Mouse (Mus musculus): ENCODE data around the gene Borcs6.

Borcs6 gene

DNA sequence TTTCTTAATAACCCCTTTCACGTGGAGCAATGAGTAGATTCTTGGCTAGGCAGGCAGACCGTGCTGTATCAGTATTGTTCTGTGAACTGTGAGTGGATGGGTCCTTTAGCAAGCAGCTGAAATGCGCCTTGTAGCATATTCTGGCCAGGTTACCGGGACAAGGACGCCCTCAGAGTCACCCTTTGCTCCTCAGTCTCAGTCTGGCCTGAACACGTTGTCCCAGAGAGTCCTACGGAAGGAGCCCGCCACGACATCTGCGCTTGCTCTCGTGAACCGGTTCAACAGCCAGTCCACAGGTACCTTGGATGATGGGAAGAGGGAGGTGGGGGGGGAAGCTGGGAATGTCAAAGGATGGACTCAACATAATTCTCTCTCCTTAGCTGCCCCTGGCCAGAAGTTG, 11.9 kb upstream of the Borcs6 start:
- no peak for DNase-seq (ENCODE audit: extremely low read depth, low read depth, low spot score)

DNA sequence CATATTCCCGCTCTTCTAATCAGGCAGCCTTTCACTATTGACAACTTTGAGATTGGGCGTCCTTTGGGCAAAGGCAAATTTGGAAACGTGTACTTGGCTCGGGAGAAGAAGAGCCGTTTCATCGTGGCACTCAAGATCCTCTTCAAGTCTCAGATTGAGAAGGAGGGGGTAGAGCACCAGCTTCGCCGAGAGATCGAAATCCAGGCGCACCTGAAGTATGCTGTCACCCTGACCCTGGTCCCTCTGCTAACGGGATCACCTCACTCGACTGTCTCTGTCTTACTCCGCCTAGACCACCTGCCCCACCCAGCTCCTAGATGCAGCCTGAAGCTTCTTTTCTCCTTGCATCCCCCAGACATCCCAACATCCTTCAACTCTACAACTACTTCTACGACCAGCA, 11.4 kb upstream of the Borcs6 start:
- no peak for DNase-seq (ENCODE audit: extremely low read depth, low read depth, low spot score)

DNA sequence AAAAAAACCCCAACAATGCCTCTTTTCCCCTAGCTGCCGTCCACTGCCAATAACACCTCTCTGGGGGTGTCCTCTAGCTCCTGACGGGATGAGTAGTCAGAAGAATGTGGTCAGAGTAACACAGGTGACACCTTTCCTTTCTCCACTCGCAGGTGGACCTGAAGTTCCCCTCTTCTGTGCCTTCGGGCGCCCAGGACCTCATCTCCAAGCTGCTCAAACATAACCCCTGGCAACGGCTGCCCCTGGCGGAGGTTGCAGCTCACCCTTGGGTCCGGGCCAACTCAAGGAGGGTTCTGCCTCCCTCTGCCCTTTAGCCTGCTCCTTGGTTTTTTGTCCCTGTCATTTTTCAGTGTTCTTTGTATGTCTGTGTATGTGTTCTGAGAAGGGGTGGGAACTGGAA, 8.8 kb upstream of the Borcs6 start:
- no peak for DNase-seq (ENCODE audit: extremely low read depth, low read depth, low spot score)

DNA sequence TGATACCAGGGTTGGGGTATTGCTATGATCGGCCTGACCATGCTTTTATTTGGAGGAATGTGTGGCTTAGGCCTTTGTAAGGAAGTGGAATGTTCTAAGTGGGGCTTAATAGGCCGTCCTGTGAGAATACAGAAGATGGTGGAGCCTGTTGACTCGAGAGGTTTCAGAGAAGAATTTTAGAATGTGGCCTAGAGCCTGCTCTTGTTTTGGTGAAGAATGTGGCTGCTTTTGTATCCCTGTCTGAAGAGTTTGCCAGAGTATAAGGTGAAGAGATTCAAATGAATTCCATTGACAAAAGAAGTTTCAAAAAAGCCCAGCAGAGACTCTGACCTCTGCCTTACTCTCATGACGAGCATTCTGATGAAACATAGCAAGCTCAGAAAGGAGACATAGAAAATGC, 7.7 kb upstream of the Borcs6 start:
- no peak for DNase-seq (ENCODE audit: extremely low read depth, low read depth, low spot score)

DNA sequence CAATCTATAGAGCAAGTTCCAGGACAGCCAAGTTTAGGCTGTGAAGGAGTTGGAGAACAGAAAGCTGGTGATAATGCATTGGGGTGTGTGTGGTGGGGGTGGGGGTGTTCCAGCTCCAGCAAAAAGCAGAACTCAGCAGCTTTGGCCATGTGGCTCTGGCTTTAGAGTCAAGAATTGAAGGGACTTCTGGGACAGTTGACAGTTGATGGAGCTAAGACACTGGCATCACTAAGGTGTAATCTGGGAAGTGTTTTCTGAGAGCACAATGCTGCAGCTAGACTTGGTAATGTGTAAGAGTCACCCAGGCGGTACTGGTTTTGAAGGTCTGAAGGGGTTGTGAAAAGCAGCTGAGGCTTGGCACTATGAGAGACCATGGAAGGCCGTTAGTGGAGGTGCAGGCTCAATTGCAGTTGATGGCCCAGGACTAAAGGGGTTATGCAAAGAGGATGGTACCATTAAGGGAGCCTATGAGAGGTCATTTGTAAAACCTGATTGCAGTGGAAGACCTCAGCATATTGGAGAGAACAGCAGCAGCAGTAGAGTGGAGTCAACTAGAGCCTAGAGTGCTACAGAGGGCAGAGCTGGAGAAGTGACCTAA, 6.6 kb upstream of the Borcs6 start:
- DNase-seq (ENCODE audit: extremely low read depth, low read depth, low spot score): no peak

DNA sequence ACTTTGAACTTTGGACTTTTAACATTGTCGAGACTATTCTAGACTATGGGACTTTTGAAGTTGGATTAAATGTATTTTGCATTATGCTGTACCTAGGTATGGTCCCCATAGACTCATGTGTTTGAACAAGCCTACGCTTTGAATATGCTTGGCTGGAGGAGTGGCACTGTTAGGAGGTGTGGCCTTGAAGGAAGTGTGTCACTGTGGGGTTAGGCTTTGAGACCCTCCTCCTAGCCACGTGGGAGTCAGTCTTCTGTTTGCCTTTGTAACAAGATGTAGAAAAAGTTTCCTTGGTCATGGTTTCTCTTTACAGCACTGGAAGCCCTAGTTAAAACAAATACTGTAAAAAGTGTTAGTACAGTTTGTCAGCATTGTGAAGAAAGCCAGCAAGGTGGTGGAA, 5.7 kb upstream of the Borcs6 start:
- no peak for DNase-seq (ENCODE audit: extremely low read depth, low read depth, low spot score)

DNA sequence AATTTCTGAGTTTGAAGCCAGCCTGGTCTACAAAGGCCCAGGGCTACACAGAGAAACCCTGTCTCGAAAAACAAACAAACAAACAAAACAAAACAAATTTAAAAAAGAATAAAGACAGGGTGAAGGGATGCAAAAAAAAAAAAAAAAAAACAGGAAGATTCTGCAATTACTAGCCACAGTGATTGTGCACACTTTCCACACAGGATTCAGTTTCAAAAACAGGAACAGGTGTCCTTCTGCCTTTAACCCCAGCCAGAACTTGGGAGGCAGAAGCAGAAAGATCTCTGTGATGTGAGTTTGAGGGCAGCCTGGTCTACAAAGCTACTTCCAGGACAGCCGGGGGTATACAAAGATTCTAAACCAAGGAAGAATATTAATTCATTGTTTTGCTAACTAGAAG, 1.3 kb upstream of the Borcs6 start:
- DNase-seq (ENCODE audit: extremely low read depth, low read depth, low spot score): no peak

DNA sequence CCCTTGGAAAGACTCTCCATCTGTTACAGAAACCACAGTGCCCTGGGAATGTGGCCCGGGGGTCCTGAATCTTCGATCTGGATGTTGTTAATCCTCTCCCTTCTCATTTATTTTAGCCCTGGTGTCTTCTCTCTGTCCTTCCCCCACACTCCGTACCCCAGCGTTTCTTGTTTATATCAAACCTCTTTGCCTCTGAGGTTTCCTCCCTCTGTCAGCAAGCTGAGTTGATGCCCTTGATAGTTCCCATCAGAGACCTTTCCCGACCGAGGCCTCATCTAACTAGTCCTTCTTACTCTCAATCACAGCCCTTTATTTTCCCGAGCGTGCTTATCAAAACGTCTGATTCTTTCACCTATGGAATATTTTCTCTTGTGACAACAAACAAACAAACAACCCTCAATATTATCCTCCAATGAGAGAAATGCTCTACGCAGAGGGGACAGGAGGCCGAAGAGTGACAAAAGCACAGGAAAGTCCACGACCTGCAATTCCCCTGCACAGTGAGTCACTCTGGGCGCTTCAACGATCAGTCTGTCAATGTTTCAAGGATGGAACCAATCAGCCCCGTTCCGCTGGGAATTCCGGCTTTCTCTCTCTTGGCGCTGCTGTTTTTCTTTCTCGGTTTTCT, 674 bp upstream of the Borcs6 start:
- DNase-seq (ENCODE audit: extremely low read depth, low read depth, low spot score): no peak

DNA sequence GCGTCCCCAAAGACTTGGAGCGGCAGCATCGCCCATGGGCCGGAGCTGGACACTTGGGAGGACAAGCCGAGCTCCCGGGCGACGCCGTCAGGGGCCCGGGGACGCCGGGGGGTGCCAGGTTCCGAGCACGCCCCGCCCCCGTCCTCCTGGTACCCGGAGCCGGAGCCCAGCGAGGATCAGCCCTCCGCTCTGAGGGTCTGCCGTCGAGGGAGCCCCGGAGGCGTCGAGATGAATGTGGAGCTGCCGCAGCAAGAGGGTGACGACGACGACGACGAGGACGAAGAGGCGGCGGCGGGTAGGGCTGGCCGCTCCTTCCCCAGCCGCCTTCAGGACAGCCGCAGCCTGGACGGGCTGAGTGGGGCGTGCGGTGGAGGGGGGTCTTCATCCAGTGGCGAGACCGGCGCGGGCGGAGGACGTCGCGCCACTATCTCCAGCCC, 476 bp downstream of the Borcs6 start:
- DNase-seq (ENCODE audit: extremely low read depth, low read depth, low spot score): no peak

DNA sequence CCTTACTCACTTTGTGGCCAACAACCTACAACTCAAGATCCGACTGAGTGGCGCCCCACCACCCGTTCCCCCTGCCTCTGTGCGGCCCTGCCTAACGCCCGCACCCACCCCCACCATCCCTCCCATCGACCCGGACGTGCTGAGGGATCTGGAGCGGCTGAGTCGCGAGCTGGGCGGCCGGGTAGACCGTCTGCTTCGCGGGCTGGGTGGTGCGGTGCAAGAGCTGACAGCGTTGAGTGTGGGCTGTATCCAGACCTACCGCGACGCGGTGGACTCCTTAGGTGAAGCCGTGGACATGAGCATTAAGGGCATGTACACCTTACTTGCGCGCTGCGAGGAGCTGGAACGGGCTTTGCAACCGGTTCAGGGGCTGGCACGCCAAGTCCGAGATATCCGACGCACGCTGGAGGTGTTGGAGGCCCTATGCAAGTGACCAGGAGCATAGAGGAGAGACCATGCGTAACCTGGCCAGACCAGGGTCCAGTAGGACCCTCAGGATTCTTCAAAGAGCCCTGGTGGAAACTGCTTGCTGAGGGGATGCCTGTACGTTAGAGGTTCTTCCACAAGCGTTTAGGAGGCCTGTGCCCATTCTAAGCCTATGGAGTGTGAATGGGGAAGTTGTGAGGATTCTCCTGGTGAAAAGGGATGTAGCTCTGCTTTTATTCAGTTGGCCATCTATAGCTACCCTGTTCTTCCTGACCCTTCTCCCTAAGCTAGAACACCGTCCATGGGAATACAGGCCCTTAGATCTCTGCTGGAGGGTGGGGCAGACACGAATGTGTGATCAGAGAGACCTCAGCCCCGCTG, 1.1 kb downstream of the Borcs6 start:
- no peak for DNase-seq (ENCODE audit: extremely low read depth, low read depth, low spot score)

DNA sequence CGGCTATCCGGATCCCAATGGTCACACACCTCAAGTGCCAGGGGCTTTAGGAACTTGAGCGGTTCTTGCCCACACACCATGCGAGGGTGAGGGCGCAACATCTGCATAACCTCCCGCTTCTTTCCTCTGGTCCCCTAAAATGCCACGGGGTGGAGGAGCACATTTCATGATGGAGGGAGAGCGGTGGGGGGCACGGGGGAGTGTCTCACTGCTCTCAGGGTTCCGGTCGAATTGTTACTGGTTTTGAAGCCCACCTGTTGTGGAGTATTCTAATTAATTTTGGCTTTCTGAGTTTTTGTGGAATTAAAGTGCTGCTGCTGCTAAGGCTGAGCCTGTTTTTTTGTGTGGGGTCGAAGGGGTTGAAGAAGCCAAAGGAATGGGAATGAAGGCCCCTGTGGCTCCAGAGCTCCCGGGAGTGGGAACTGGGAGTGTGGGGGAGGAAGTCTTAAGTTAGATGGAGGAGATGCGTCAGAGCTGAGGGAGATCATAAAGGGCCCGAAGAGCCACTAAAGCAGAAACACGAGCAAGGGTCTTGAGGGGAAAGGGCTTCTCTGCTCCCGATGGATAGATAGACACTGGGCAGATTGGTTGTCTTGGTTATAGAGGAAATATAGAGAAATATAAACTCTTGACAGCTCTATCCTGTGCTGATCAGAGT, 1.9 kb downstream of the Borcs6 start:
- DNase-seq (ENCODE audit: extremely low read depth, low read depth, low spot score): no peak

DNA sequence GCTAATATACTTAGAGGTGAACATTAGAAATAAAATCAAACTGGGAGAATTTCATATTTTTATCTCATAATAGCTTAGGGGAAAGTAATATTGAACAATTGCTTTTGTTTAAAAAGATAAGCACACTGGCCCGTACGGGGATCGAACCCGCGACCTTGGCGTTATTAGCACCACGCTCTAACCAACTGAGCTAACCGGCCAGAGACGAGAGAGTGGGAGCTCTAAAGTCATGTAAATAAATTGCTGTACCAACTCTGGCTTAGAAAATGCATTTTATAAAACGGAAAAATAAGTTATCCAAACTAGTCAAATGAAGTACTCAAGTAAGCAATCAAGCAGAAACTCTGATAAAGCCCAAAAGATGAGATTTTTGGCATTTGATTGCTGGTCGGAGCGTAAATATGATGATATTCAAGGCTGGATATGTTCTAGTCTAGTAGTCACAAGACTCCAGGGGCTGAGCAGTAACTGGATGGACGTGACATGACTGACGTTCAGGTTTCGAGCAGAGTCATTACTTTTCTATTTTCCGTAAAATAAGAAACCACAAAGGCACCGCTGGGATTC, 2.8 kb downstream of the Borcs6 start:
- DNase-seq (ENCODE audit: extremely low read depth, low read depth, low spot score): no peak

DNA sequence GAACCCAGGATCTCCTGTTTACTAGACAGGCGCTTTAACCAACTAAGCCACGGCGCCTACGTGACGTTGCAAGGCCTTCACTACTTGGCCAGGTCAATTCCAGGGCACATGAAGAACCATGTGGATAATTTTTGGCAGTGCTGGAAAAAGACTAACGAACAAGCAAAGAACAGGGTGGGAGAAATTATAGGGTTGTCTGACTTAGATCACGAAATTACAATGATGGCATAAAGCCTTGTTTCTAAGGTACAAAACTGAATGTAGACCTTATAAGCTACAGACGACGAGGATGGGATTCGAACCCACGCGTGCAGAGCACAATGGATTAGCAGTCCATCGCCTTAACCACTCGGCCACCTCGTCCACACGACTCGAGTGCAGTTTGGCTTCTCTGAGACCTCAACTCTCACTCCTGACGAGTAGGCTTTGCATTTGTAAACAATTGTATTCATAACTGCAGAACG, 3.3 kb downstream of the Borcs6 start:
- DNase-seq (ENCODE audit: extremely low read depth, low read depth, low spot score): no peak

DNA sequence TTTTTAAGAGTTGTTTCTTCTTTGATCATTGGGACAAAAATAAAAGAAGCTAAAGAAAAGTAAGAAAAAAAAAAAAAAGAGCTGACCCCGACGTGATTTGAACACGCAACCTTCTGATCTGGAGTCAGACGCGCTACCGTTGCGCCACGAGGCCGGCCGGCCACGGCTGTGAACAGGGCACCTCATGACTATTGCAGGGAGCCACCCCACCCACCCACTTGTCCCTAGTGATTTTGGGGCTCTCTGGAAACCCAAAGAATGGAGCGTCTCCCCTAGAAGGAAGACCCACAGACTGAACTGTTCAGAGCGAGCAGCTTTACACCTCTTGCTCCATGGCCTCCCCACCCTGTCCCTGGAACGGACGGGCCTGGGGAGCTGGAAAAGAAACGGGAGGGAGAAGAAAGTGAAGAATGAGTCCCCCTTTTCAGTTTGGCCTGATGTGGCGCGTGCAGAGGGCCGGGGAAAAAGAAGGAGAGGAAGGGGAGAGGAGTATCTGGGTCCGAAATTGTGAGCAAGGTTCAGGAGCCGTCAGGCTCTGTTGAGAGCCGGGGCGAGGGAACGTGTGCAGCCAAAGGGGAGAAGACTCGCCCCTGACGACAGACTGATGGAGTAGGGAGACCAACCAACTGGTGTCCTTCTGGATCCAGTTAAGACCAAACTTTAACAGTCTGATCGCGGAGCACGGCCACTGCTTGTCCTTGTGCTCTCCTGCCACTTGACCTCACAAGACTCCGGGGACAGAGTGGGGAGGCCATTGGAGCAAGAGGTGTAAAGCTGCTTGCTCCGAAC, 4.1 kb downstream of the Borcs6 start:
- DNase-seq (ENCODE audit: extremely low read depth, low read depth, low spot score): no peak

DNA sequence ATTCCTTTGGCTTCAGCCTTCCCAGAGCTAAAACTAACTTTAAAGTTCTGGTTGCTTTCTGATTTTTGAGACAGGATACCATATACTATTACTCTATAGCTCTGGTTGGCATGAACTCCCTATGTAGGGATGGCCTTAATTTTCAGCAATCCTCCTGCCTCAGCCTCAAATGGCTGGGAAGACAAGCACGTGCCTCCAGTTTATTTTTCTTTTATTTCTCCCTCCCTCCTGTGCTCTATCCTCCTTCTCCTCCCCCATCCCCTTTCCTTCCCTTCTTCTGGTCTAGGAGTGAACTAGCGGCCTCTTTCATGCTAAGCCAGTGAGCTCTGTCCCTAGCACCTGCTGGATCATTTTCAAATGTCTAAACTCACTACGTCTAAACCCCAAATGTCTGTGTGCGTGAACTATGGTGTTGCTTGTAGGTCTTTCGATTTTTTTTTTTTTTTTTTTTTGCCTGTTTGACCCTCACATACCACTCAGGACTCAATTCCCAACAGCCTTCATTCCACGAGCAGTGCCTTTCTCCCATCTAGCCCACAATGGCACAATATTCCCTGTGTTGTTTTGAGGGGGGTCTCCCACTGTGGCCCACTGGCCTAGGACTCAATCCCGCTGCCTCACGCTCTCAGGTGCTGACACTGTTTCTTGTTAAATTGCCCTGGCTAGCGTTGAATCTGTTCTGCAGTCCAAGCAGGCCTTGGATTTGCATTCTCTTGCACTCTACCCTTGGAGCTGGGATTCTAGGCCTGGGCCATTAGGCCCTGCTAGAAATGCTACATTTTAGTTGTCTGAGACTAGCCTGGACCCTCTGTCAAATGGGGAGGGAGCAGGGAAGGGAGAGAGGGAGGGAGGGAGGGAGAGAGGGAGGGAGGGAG, 5.0 kb downstream of the Borcs6 start:
- DNase-seq (ENCODE audit: extremely low read depth, low read depth, low spot score): no peak

DNA sequence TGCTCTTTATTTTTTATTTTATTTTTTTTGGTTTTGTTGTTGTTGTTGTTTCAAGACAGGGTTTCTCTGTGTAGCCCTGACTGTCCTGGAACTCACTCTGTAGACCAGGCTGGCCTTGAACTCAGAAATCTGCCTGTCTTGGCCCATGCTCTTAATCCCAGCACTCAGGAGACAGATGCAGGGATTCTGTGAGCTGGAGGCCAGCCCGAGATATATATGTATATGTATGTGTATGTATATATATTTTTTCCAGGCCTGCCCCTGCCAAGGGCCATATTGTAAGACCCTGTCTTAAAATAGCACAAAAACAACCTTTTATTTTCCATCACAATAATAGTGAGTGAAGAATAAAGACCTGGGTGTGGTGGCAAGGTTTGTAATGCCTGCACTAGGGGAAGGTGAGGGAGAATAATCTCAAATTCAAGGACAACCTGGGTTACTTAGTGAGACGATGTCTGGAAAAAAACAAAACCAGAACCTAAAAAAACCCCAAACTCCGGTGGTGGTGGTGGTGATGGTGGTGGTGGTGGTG, 5.9 kb downstream of the Borcs6 start:
- DNase-seq (ENCODE audit: extremely low read depth, low read depth, low spot score): no peak

DNA sequence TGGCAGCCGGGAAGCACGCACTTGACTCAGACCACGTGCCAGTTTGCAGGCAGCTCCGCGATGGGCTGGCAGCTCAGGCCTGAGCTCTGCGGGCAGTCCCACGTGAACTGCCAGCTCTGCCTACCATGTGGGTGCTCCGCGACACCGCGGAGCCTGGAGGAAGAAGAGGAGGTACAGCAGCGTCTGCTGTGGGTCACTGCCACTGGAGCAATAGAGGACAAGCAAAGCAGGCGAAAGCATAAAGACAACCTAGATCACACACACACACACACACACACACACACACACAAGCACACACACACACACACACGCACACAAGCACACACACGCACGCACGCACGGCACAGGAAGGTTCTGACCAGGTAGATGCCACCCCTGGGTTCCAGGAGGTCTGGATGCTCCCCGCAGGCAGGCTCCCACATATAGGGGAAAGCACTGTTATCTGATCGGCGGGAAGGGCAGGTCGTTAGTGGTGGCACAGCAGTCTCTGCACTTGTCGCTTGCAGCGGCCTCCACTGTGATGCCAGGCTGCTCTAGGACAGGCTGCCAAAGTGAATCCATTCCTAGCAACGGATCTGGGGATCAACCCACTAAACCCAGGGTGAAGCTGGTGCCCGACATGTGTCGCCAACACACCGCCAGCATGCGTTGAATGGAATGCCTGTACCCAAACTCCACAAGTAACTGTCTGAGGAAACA, 6.8 kb downstream of the Borcs6 start:
- DNase-seq (ENCODE audit: extremely low read depth, low read depth, low spot score): no peak

DNA sequence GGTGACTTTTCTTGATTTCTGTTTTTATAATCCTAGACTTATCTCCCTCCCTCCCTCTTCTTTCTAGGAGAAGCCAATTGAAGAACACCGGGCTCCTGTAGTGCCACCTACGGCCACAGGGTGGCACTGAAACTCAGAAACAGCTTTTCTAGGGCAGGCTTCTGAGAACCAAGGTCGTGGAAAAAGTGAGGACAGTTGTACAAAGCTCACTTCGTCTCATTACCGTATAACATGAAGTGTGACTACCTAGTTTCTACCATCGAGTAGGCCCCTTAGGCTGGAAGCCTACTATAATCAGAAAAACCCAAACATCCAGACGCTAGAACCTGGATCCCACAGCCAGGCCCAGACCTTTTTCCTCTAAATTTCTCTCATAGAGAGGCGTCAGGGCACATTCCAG, 7.4 kb downstream of the Borcs6 start:
- DNase-seq (ENCODE audit: extremely low read depth, low read depth, low spot score): no peak

DNA sequence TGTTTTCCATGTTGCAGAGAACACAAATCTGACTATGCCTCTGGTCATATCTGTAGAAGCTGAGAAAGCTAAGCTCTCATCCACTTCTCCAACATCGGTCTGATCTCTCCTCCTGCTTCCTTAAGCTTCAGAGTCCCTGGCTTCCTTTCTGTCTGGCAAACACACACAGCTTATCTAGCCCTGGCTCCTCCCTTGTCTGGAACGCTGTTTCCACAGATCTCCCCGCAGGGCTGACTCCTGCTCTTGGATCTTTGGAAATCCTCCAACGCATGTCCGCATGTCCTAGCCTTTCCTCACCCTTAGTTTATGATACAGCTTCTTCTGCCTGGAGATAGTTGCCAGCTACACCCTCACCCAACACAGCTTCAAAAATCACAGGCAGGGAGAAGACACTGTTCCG, 8.1 kb downstream of the Borcs6 start:
- no peak for DNase-seq (ENCODE audit: extremely low read depth, low read depth, low spot score)

Data from fat pad, adult 2 months (tissue).